In the genomic region with DNA sequence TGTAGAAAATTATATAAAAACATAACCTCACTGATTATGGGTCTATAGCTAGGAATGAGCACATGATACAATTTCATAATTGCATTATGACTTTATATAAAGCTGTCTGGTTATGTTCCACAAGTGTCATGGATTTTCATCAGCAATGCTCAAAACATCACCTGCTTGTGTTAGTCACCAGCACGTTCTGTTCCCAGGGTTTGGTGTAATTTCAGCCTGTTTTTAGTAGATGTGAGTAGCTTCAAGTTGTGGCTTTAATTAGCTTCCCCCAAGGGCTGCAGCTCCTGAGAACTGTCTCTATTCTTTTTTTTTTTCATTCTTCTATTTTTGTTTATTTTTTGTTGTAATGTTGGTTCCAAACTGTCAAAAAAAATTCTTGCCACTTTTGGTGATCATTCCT, we compare ENCODE assay signal across 22 mouse cellular contexts.
DNase-seq lines count a peak whose midpoint lies in the region; ATAC-seq lines count a peak whose summit lies in the region.
"Had no signal": no experiment of that assay in that cellular context is flagged by ENCODE, and none has a peak within 500 bp of the region (broad histone marks: within the 10 kb centered on the region; RNA-seq: fewer than 3 reads in every experiment).

No protein-coding gene starts in this region.

- DNase-seq in left cerebral cortex, adult 9 months (ENCODE audit: low spot score in 2 of 2) = peak; percentile 9 to 25
- no peak for DNase-seq in left cerebral cortex, adult 11 months (ENCODE audit: low spot score)
- peak; percentile 36 for DNase-seq in right cerebral cortex, adult 18-20 months
- DNase-seq in right cerebral cortex, postnatal 10 days (ENCODE audit: low spot score in 2 of 2) = no peak
- peak; percentile 34 for DNase-seq in MN1 (ENCODE audit: low spot score)
- DNase-seq in brain, adult 2 months (ENCODE audit: low read depth, low spot score) = peak; percentile 80
- DNase-seq: adrenal gland, adult 8-10 months; adrenal gland, postnatal 25 days; cerebellum, adult 2 months; cerebellum, adult 9-11 months; cerebellum, postnatal 25 days; forebrain, postnatal 0 days; gastrocnemius, postnatal 10 days; gastrocnemius, postnatal 36 days; heart, adult 2 months; heart, postnatal 14 days; heart, postnatal 4 days had no signal

- no peak for ATAC-seq in inflammation-experienced regulatory T-cells, adult 6 months
- ATAC-seq: activated CD4-positive, CD25-positive, alpha-beta regulatory T cell, adult 4 months; CD4-positive, CD25-positive, alpha-beta regulatory T cell, adult 4 months; forebrain, embryonic 14.5 days; forebrain, postnatal 0 days; hindbrain, postnatal 0 days had no signal

Comparison
In these comparisons a context has a peak if more than half of its experiments do, and no peak if none do; other contexts are left out.
1. DNase-seq: peak in left cerebral cortex, adult 9 months (2 of 2), right cerebral cortex, adult 18-20 months (single experiment), MN1 (single experiment) and brain, adult 2 months (single experiment); none in left cerebral cortex, adult 11 months (single experiment) and right cerebral cortex, postnatal 10 days (0 of 2).